In genomic region chr2:27314269-27314668, GRCm38 (mm10) we compare ENCODE assay signal across 19 mouse cellular contexts.
"Had no signal": no experiment of that assay in that cellular context is flagged by ENCODE, and none has a peak within 500 bp of the region (broad histone marks: within the 10 kb centered on the region; RNA-seq: fewer than 3 reads in every experiment).

No protein-coding gene starts in this region.

- H3K4me2 ChIP-seq: limb, embryonic 13.5 days; liver, embryonic 12.5 days; liver, embryonic 15.5 days; lung, embryonic 15.5 days had no signal

- H3K9me3 ChIP-seq: limb, embryonic 10.5 days; limb, embryonic 13.5 days; liver, embryonic 12.5 days; liver, embryonic 15.5 days; lung, embryonic 15.5 days had no signal

- H3K36me3 ChIP-seq: limb, embryonic 13.5 days; liver, embryonic 12.5 days; liver, embryonic 15.5 days; lung, embryonic 15.5 days had no signal

- H3K4me3 ChIP-seq: layer of hippocampus, adult 2 months; limb, embryonic 10.5 days; limb, embryonic 13.5 days; liver, embryonic 12.5 days; liver, embryonic 15.5 days; lung, embryonic 15.5 days had no signal

- ATAC-seq: liver, embryonic 12.5 days had no signal

- DNase-seq: kidney, adult 2 months; kidney, postnatal 25 days; layer of hippocampus, adult 9-11 months; liver; lung, adult 18-20 months; lung, postnatal 14 days; midbrain, embryonic 14.5 days; right cerebral cortex, postnatal 14 days; right cerebral cortex, postnatal 4 days; thymus, adult 18-20 months; thymus, postnatal 36 days had no signal

- H3K27ac ChIP-seq: kidney, postnatal 0 days; layer of hippocampus, adult 2 months; limb, embryonic 10.5 days; limb, embryonic 13.5 days; liver, embryonic 12.5 days; liver, embryonic 15.5 days; lung, embryonic 15.5 days; macrophage had no signal

- H3K9ac ChIP-seq: limb, embryonic 13.5 days; liver, embryonic 12.5 days; liver, embryonic 15.5 days; lung, embryonic 15.5 days had no signal

- H3K27me3 ChIP-seq: limb, embryonic 13.5 days; liver, embryonic 12.5 days; liver, embryonic 15.5 days; lung, embryonic 15.5 days had no signal
